Mouse (Mus musculus) small intestine, adult 2 months (tissue): Measurements from ENCODE around the gene Hjurp. TPM values are rescaled to one million over a fixed set of nuclear protein-coding genes. Genes with fewer than 3 reads are reported as not detected.

ENCODE experiments used
- H3K27ac ChIP-seq: fragments of 200-500 bp; 2 replicates; pipeline ENCODE4 v1.5.1; 2012; ENCODE audit warnings: low read depth, low read length, control low read depth, inconsistent platforms; ENCODE audit not compliant: insufficient read depth
- H3K27me3 ChIP-seq: fragments of 200-500 bp; 2 replicates; pipeline ENCODE4 v1.6.1; 2012; ENCODE audit warnings: mild to moderate bottlenecking, moderate library complexity, low read length, inconsistent platforms; ENCODE audit not compliant: control insufficient read depth, insufficient read depth
- H3K36me3 ChIP-seq: fragments of 200-500 bp; 2 replicates; pipeline ENCODE4 v1.6.1; 2012; ENCODE audit warnings: mild to moderate bottlenecking, low read length, control low read depth, inconsistent platforms; ENCODE audit not compliant: control insufficient read depth, insufficient read depth
- H3K4me1 ChIP-seq: fragments of 200-500 bp; 2 replicates; pipeline ENCODE4 v1.6.1; 2012; ENCODE audit warnings: low read length, inconsistent platforms, mixed read lengths; ENCODE audit not compliant: control insufficient read depth, insufficient read depth, insufficient read length
- H3K4me3 ChIP-seq: fragments of 200-500 bp; 2 replicates; pipeline ENCODE4 v1.5.1; 2012; ENCODE audit warnings: low read depth, mild to moderate bottlenecking, control low read depth, inconsistent platforms, low read length, moderate library complexity
- CTCF ChIP-seq: fragments of 200-500 bp; IDR thresholded peaks from 2 replicates; pipeline ENCODE4 v1.5.1; 2012; ENCODE audit warnings: low read depth, mild to moderate bottlenecking, control low read depth, inconsistent platforms, low read length, moderate library complexity, mixed read lengths; ENCODE audit not compliant: insufficient replicate concordance, insufficient read length; ENCODE audit errors: extremely low read depth
- POLR2A ChIP-seq: fragments of 200-500 bp; IDR thresholded peaks from 2 replicates; pipeline ENCODE4 v1.6.1; 2012; ENCODE audit warnings: low read depth, mild to moderate bottlenecking, control low read depth, inconsistent platforms, low read length, moderate library complexity
- WGBS: fragments of 180-500 bp; shearing (Covaris S2); methylation state at CpG from one replicate; pipeline ENCODE4 v1.1.7; 2018; 5-methylcytosine and 5-hydroxymethylcytosine counted together
- polyA plus RNA-seq: library from polyadenylated mRNA; depleted of rRNA; stranded (reverse); fragments of >200 nt; gene quantifications from 2 replicates; pipeline ENCODE4 v1.2.3, GENCODE M21; 2012

Hjurp gene
- polyA plus RNA-seq, 1 experiment, result 23.4 TPM

DNA sequence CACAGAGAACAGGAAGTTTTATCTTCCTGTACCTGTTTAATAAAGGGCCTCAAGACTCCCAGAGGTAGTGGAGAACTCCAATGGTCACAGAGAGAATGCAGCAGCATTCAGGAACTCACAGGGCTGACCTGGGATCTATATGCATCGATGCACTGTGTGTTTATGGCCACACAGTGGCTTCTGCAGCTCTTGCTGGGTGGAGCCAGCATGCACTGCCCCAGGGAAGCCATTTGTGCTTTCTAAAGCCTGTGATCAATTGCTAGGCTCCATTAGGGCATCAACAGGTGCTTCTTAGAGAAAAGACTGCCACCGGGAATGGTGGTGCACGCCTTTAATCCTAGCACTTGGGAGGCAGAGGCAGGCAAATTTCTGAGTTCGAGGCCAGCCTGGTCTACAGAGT, 4.6 kb downstream of the Hjurp start:
- TF ChIP-seq POLR2A (no peak), CTCF (no peak)
- H3K27me3 ChIP-seq, result no peaks in the 10 kb centered on the region
- H3K27ac ChIP-seq, result no peak overlapping the region
- H3K4me3 ChIP-seq, result no peak overlapping the region
- WGBS, result 63% methylated on average over 4 of the region's 4 CpGs
- peaks cover 6% of the 10 kb centered on the region; the same call in 1 of the 2 replicates for H3K4me1 ChIP-seq
- H3K36me3 ChIP-seq, result peaks cover 58% of the 10 kb centered on the region

DNA sequence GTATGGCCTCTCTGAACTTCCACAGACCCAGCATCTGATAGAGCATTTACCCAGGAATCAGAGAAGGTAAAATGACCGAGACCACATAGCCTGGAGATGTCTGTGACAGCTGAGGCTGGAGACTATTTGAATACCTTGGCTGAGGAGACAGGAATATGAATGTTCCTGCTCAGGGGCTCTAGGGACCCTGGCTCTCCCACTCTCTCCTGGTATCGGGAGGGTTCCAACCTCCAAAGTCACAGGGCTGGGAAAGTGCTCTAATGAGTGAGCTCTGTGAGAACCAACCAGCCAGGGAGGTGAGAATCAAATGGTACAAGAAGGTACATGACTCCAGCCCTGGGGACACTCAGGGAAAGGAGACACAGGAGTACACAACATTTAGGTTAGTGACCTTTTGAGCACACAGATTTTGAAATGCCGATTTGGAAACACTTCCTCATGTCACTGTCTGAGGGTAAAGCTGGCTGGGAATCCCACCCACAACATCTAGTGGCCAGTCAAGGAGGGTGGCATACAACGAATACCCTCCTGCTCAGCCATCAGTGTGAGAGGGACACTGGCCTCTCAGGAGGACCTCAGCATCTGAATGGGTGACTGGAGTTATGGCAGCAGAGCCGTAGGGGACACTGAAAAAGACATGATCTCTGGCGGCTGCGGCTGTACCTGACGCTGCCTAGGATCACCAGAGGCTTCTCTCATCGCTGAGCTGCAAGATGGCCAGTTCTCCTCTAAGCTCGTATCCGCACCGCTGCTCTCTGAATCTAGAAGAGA, 7.7 kb downstream of the Hjurp start:
- Histone ChIP-seq H3K36me3 (peaks cover 81% of the 10 kb centered on the region), H3K27ac (no peak overlapping the region), H3K4me1 (no peaks in the 10 kb centered on the region), H3K27me3 (no peaks in the 10 kb centered on the region), H3K4me3 (no peak overlapping the region)
- TF ChIP-seq POLR2A, result no peak
- no peak for TF ChIP-seq CTCF
- 89% methylated on average over 12 of the region's 12 CpGs for WGBS

DNA sequence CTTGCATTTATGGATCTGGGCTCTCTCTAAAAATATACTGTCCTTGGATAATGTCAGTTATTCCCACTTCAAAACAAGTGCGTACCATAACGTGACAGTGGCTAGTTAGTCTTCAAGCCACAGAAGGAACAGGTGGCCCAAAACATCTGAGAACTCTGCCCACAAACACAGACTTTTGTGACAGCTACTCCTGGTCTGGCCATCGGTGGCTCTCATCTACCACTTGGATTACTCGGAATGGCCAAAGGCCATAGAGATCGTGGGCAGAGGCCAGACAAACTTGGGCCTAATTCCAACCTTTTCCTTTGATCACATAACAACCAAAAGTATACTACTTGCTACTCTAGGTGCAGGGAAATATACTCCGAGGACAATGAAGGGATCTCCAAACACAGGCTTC, 9.4 kb downstream of the Hjurp start:
- H3K27me3 ChIP-seq, result no peaks in the 10 kb centered on the region
- H3K4me3 ChIP-seq, result no peak overlapping the region
- H3K4me1 ChIP-seq, result no peaks in the 10 kb centered on the region
- H3K27ac ChIP-seq, result no peak overlapping the region
- TF ChIP-seq CTCF, result no peak
- no peak for TF ChIP-seq POLR2A
- peaks cover 82% of the 10 kb centered on the region for H3K36me3 ChIP-seq
- WGBS, result 82% methylated on average over 6 of the region's 6 CpGs

DNA sequence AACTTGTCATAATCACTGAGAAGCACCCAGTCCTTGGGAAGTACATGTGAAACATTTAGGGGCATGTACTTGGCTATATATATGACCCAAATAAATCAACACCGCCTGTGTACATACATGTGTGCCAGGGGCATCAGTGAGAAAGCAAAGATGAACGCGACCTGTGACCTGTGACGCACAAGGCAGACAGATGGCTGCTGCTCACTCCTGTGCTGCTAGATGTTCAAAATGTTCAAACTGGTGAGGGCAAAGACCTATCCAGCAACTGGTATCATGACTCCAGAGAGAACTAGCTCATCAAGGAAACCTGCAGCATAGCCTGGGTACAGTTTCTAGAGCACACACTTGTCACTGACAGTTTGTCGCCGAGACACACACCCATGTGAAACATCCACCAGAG, 9.9 kb downstream of the Hjurp start:
- Histone ChIP-seq H3K27ac (no peak overlapping the region), H3K4me3 (no peak overlapping the region), H3K27me3 (no peaks in the 10 kb centered on the region), H3K36me3 (peaks cover 84% of the 10 kb centered on the region), H3K4me1 (no peaks in the 10 kb centered on the region)
- TF ChIP-seq POLR2A (no peak), CTCF (no peak)
- 92% methylated on average over 6 of the region's 6 CpGs for WGBS

GRCm38 (mm10) chr1:88266123-88266522, 11.3 kb downstream of the Hjurp start:
- WGBS, result 89% methylated on average over 13 of the region's 13 CpGs
- no peak for TF ChIP-seq POLR2A
- no peak for TF ChIP-seq CTCF
- Histone ChIP-seq H3K4me3 (no peak overlapping the region), H3K27ac (no peak overlapping the region), H3K27me3 (no peaks in the 10 kb centered on the region), H3K4me1 (no peaks in the 10 kb centered on the region), H3K36me3 (peaks cover 88% of the 10 kb centered on the region)

GRCm38 (mm10) chr1:88264869-88265240, 12.6 kb downstream of the Hjurp start:
- TF ChIP-seq CTCF, result no peak
- no peak for TF ChIP-seq POLR2A
- no peak overlapping the region for H3K27ac ChIP-seq
- peaks cover 4% of the 10 kb centered on the region for H3K4me1 ChIP-seq
- 77% methylated on average over 4 of the region's 4 CpGs for WGBS
- H3K27me3 ChIP-seq, result no peaks in the 10 kb centered on the region
- no peak overlapping the region for H3K4me3 ChIP-seq
- H3K36me3 ChIP-seq, result peaks cover 89% of the 10 kb centered on the region

DNA sequence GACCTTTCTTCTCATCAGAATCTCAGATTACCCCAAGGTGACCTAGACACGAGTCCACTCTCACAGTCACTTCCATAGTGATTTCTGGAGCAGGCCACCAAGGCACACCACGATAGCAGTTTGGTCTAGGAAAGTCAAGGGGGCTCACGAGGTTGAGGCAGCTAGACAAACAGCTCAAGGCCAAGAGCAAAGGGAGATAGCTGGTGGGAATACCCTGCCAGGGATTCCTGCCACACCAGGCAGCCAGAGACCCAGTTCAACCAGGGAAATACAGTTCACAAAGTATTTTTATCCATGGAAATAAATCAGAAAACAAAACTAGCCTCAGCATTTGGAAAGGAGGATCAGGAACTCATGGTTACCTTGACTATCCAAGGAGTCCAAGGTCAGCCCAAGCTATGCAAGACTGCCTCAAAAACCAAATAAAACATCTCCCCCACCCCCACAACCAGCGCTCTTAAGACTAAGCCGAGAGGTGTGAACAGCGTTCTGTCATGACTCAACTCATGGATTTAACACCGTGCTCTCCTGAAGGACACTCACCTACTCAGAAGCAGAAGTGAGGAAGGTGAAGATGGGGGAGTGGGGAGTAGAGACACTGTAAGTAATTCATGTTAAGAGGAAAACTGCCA, 13.1 kb downstream of the Hjurp start:
- Histone ChIP-seq H3K27me3 (no peaks in the 10 kb centered on the region), H3K36me3 (peaks cover 86% of the 10 kb centered on the region), H3K4me1 (peaks cover 7% of the 10 kb centered on the region), H3K4me3 (no peak overlapping the region), H3K27ac (no peak overlapping the region)
- 83% methylated on average over 7 of the region's 7 CpGs for WGBS
- no peak for TF ChIP-seq CTCF
- TF ChIP-seq POLR2A, result no peak
